Mouse (Mus musculus) urinary bladder, postnatal 25 days (tissue): ENCODE results near the gene Ppp2r5c.
A peak's percentile ranks its signal among the peaks of the same experiment; 100 is the strongest.

Experiments used
- DNase-seq: peaks from one replicate; pipeline ENCODE4 v3.0.0; 2022; ENCODE audit warnings: low spot score

Gene Ppp2r5c

GRCm38 (mm10) chr12:110442238-110442637, 4.7 kb upstream of the Ppp2r5c start:
- no peak for DNase-seq

- no peak for DNase-seq
Observed at GRCm38 (mm10) chr12:110444530-110444929, 2.4 kb upstream of the Ppp2r5c start.

- DNase-seq = no peak
Observed at GRCm38 (mm10) chr12:110445775-110446174, 1.1 kb upstream of the Ppp2r5c start.

GRCm38 (mm10) chr12:110447306-110447705, 386 bp downstream of the Ppp2r5c start:
- DNase-seq = peak; percentile 44

GRCm38 (mm10) chr12:110448767-110449166, 1.8 kb downstream of the Ppp2r5c start:
- DNase-seq = no peak

GRCm38 (mm10) chr12:110454223-110454622, 7.3 kb downstream of the Ppp2r5c start:
- peak; percentile 68 for DNase-seq

GRCm38 (mm10) chr12:110456024-110456423, 9.1 kb downstream of the Ppp2r5c start:
- no peak for DNase-seq

- no peak for DNase-seq
Observed at GRCm38 (mm10) chr12:110458667-110459066, 11.7 kb downstream of the Ppp2r5c start.

- no peak for DNase-seq
Observed at GRCm38 (mm10) chr12:110460418-110461300, 13.7 kb downstream of the Ppp2r5c start.

- DNase-seq = no peak
Observed at GRCm38 (mm10) chr12:110463711-110464110, 16.8 kb downstream of the Ppp2r5c start.

GRCm38 (mm10) chr12:110471426-110471825, 24.5 kb downstream of the Ppp2r5c start:
- no peak for DNase-seq

- DNase-seq = no peak
Observed at GRCm38 (mm10) chr12:110472247-110472646, 25.3 kb downstream of the Ppp2r5c start.

GRCm38 (mm10) chr12:110474497-110474896, 27.6 kb downstream of the Ppp2r5c start:
- no peak for DNase-seq

- no peak for DNase-seq
Observed at GRCm38 (mm10) chr12:110476561-110476960, 29.6 kb downstream of the Ppp2r5c start.

- no peak for DNase-seq
Observed at GRCm38 (mm10) chr12:110477906-110478305, 31.0 kb downstream of the Ppp2r5c start.

GRCm38 (mm10) chr12:110478601-110479008, 31.7 kb downstream of the Ppp2r5c start:
- DNase-seq = no peak

GRCm38 (mm10) chr12:110479268-110479667, 32.3 kb downstream of the Ppp2r5c start:
- DNase-seq = no peak

- no peak for DNase-seq
Observed at GRCm38 (mm10) chr12:110480701-110481100, 33.8 kb downstream of the Ppp2r5c start.

GRCm38 (mm10) chr12:110483761-110484160, 36.8 kb downstream of the Ppp2r5c start:
- no peak for DNase-seq

- no peak for DNase-seq
Observed at GRCm38 (mm10) chr12:110484824-110485584, 38.1 kb downstream of the Ppp2r5c start.

- DNase-seq = peak; percentile 68
Observed at GRCm38 (mm10) chr12:110485585-110486331, 38.8 kb downstream of the Ppp2r5c start.

- DNase-seq = no peak
Observed at GRCm38 (mm10) chr12:110486852-110487251, 39.9 kb downstream of the Ppp2r5c start.
